Mouse (Mus musculus) skeletal muscle tissue, adult 2 months (tissue): Measurements from ENCODE around the gene Sept9.

Experiments
- DNase-seq: peaks from one replicate; pipeline ENCODE4 v3.0.0-alpha.2; 2012; ENCODE audit warnings: low read depth, low spot score

The Sept9 gene

DNA sequence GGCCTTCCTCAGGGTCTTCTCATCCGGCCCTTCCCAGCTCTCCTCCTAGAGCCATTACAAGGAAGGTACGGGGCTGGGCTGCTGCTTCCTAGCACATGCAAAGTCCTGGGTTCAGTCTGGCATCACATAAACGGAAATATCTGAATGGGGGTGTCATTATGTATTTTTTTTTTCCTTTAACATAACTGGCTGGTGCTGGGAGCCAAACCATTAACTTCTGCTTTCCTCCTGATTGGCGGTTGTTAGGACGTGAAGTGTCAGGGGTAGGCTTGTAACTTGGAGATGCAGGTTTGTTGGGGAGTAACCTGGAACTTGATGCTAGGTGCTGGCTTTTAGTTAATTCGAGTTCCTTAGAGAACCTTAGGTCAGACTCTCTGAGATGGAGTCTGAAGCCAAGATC lies 203.6 kb downstream of the Sept9 start:
- DNase-seq = no peak

GRCm38 (mm10) chr11:117403781-117404180 lies 204.3 kb downstream of the Sept9 start:
- no peak for DNase-seq

DNA sequence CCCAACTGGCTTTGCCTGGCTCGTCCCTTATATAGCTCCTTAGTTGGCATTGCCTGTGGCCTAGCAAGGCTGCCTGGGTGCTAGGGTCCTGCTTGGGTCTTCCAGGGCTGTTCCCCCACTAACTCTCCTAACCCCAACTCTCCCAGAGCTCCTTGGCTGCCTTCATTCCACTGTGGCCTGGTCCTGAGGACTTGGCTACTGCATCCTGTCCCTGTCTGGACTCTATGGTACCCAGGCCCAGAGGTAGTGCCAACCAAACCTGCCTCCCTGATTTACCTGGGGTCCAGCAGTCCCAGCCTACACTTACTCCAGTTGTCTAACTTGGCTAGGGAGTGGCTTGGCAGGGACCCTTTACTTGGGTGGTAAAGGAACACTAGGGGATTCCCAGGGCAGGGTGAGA lies 207.2 kb downstream of the Sept9 start:
- DNase-seq = no peak

DNA sequence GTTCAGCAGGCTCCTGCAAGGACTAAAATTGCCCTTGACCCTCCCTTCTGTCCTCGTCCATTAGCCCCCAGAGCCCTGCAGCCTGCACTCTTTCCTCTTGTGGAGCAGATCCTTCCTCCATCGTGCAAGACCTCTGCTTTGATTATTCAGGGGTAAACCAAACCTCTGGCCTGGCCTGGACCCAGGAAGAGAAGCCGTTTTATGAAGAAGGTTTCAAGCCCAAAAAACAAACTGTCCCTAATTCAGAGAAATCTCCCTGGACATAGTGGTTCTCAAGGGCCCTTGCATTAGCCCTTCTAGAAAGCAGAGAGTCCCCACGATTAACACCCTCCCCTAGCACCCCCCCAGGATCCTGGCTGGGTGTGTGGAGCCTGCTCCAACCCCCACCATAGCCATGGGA lies 207.7 kb downstream of the Sept9 start:
- no peak for DNase-seq

- no peak for DNase-seq
Observed at GRCm38 (mm10) chr11:117407651-117408441, 208.4 kb downstream of the Sept9 start.

DNA sequence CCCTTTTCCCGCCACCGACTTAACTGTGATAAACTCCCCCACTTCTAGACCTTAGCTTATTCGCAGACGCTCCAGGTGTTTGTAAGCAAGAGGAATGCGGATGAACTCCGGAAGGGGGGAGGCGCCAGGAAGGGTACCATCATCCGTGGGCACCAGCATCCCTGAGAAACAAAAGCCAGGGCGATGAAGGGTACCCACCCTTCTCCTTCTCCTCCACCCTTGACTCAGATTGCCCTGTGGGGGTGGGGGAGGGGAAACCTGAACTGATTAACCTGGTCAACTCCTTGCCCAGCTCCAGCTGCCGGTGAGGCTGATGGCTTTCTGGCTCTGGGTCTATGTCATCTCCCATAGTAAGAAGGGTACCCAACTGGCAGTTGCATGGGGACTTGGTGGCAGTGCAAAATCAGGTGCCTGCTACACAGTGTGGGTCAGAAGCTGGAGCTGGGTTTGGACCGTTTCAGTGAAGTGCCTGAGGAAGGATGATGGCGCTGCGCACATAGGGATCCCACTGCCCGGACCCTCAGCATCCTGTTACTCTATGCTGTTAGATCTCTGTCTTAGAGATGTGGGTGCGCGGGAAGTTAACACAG lies 209.1 kb downstream of the Sept9 start:
- DNase-seq = no peak

DNA sequence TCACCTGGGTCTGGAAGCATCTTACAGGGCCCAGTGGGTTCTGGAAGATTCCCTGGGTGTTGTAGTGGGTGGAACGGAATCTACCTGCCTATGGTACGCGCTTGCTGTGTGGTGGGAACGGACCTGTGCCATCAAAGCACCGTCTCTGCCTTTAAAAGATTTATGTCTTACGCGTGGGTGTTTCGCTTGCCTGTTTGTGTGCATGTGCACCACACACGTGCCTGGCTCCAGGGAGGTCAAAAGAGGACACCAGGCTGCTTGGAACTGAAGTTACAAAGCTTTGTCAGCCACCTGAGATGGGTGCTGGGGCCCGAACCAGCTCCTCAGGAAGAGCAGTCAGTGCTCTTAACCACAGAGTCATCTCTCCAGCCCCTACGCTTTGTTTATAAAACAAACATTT lies 209.9 kb downstream of the Sept9 start:
- no peak for DNase-seq

GRCm38 (mm10) chr11:117410059-117410458 lies 210.6 kb downstream of the Sept9 start:
- DNase-seq = no peak

- DNase-seq = no peak
Observed at GRCm38 (mm10) chr11:117411663-117412062, 212.2 kb downstream of the Sept9 start.
